Mouse (Mus musculus) mesoderm, embryonic 11.5 days (tissue): ENCODE measurements around the gene Slc22a22.
"Not testable (repeated sequence)": the region's sequence is repeated elsewhere in the genome, so short reads cannot be mapped to it uniquely, and the experiment has no call there.

ENCODE experiments used
- DNase-seq: peaks from one replicate; pipeline ENCODE4 v3.0.0-alpha.2; 2012; ENCODE audit warnings: low read depth, low spot score

Gene Slc22a22

GRCm38 (mm10) chr15:57380381-57380780 is 97.0 kb downstream of the Slc22a22 start:
- no peak for DNase-seq

DNA sequence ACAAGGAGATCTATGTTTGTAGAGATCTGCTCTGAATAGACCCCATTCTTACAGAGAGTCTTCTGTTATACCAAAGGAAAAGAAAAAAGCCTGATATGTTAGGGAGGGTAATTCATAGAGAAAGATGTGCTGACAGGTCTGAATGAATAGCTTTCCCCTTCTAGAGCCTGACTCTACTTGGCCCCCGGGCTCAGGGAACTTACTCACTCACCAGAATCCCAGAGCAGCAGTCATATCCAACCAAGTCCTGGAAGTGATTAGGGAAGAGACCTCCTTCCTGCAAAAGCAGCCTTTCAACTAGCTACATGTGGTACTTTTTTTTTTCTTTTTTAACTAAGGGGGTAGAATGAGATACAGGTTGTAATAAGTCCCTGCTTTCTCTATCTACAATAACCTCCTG is 111.0 kb downstream of the Slc22a22 start:
- peak; percentile 21 for DNase-seq

- no peak for DNase-seq
Observed at GRCm38 (mm10) chr15:57355278-57355677, 122.1 kb downstream of the Slc22a22 start.

DNA sequence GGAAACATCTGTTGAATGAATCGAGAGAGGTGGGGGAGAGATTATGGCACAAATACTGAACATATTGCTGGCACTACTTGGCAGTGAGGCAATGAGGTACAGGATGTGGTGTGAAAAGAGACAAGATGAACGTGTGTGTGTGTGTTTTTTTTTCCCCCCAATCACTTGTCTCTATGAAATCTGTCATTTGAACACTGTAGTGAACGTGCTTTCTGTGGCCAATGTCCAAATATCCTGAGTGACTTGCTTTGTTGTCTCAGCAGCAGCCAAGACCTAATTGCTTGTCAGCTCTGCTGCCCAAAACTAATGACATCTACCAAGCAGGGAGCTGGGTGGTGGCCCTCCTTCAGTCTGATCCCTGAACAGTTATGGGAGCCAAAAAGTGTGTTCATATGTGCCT is 136.9 kb downstream of the Slc22a22 start:
- no peak for DNase-seq

DNA sequence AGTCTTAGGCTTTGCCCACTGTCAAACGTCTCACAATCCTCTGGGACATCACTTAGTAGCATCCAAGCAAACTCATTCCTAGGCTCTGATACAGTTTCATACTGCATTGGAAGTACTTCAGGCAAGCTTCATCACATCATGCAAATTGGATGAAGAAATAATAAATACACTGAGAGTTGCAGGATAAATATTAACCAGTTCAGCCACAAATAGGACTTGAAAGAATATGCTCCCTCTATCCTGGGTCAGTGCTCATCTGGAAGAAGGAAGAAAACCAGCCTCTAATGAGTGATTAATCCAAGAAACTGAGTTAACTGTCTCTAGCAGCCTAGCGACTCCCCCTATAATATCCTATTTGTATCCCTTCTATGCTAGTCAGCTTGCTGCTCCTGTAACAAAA is 146.1 kb downstream of the Slc22a22 start:
- DNase-seq = no peak

DNA sequence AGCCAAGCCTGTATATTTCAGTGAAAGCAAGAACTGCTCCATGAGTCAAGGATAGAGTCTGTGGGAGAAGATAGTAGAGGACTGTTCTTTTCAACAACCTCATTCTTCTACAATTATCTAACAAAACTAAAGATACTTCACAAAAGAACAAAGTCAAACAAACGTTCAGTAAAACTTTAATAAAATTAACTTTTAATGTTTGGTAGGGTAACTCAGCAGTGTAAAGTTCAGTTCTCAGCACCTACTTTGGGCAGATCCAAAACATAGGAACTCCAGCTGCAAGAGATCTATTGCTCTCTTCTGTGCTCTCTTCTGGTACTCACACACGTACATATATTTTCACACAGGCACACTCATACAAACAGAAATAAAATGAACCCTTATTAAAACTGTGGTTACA is 159.4 kb downstream of the Slc22a22 start:
- DNase-seq = no peak

DNA sequence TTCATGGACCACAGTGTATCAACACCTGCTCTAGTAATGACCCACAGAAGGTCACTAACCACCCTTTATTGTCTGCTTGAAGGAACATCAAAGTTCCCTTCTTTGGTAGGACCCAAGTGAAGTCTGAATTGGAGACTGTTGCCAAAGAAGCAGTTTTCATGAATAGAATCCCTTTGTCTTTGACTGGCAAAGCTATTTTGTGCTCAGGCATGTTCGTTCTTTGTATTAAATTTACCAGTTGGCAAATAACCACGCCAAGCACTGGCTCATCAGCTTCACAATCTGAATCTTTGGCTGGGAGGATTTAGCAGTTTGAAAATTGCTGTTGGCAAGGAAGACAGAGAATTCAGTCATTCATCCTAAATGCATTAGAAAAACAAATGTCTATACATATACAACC is 160.9 kb downstream of the Slc22a22 start:
- no peak for DNase-seq

- peak; percentile 4 for DNase-seq
Observed at GRCm38 (mm10) chr15:57302710-57303109, 174.7 kb downstream of the Slc22a22 start.

- DNase-seq = no peak
Observed at GRCm38 (mm10) chr15:57278505-57278904, 198.9 kb downstream of the Slc22a22 start.

DNA sequence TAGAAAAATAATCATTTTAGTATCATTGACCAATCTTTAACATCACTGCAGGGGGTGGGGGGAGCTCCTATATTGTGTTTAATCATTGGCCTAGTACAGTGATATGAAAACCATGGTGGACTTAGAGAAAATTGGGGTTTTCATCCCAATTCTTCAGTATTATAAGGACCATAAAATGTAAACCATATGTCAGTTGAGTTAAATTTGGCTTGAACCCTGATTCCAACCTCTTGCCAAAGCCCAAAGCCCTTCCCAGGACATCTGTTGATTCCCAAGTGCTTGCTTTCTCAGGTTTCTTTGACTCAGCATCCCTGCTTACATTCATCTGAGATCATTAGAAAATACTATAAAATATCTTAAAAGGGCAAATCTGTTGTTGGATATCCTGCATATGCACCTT is 201.0 kb downstream of the Slc22a22 start:
- no peak for DNase-seq

GRCm38 (mm10) chr15:57240061-57240460 is 237.4 kb downstream of the Slc22a22 start:
- not testable (repeated sequence) for DNase-seq

DNA sequence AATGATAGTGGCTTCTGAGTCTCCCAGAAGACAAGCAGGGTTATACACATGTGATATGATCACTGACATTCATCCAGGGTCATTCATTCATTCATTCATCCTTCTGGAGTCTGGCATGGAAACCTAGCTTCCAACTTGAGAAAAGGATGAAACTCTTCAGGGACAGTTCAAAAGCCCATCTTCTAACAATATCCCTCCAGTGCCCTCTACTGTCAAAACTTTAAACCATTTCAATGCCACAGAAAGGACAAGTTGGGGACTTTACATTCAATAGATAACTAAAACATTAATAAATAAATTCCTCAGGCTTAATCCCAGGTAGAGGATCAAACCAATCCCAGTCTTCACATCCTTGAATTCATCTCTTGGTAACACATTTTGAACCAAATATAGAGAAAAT is 247.0 kb downstream of the Slc22a22 start:
- DNase-seq = no peak

DNA sequence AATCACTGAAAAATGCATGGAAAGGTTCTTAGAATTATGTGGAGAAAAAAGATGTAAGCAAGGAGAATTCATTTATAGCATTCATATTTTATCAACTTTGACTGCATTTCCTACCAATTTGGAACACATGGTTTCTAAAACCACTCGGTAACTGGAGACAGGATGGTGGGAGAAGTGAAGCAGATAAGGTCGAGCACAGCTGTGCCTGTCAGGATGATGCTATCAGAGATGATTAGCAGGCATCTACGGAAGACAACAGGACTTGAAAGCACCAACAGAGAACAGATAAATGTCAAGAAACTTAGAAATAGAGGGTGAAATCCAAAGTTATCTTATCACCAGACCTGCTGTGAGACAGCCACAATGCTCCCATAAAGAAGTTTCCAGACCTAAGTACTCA is 272.1 kb downstream of the Slc22a22 start:
- no peak for DNase-seq

DNA sequence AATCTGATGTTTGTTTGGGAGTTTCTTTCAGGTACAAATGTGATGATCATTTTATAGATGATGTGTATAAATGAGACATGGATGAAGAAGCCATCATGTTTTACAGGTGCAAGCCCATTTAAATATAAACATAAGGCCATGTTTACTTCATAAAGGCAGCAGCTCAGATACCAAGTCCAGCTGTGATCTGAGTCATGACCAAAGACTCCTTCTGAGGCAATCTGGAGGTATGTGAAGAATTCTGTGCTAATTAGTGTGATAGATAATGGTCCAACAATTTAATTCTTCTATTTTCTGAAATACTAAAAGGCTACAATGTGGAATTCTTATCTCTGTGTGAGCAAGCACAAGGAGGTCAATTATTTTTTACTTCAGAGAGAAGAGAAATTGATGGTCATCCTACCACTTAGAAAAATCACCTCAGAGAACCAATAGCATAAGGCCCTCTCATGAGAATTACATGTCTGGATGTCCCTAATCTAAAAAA is 272.9 kb downstream of the Slc22a22 start:
- DNase-seq = no peak
